Mouse (Mus musculus): Measurements from ENCODE around the gene Tgif2. TPM values are rescaled to one million over a fixed set of nuclear protein-coding genes. Genes with fewer than 3 reads are reported as not detected.

The Tgif2 gene
- polyA plus RNA-seq, 1 experiment, result 19.6 TPM

GRCm38 (mm10) chr2:156888490-156888889, 48.7 kb downstream of the Tgif2 start:
- TF ChIP-seq MAX (IDR thresholded peaks at IDR 0.05), result no peak
- TF ChIP-seq USF1 (IDR thresholded peaks at IDR 0.05; ENCODE audit: low read depth), result no peak
- TF ChIP-seq MYOD1 (IDR thresholded peaks at IDR 0.05; ENCODE audit: control insufficient read depth, insufficient read length, low read depth), result no peak
- no peak for TF ChIP-seq CTCF (IDR thresholded peaks at IDR 0.05; ENCODE audit: control insufficient read depth, insufficient read depth, insufficient read length)
- no peak for TF ChIP-seq CEBPB (IDR thresholded peaks at IDR 0.05; ENCODE audit: low read depth)
- TF ChIP-seq FOSL1 (IDR thresholded peaks at IDR 0.05; ENCODE audit: insufficient read depth, low read length, poor library complexity, severe bottlenecking), result no peak
- no peak for TF ChIP-seq MYOG (IDR thresholded peaks at IDR 0.05; ENCODE audit: control insufficient read depth, extremely low read depth, insufficient read length)

GRCm38 (mm10) chr2:156892240-156892639, 52.4 kb downstream of the Tgif2 start:
- H3K4me3 ChIP-seq (ENCODE audit: insufficient read depth, poor library complexity, severe bottlenecking), result no peak overlapping the region
- no peaks in the 10 kb centered on the region for H3K79me2 ChIP-seq (ENCODE audit: control insufficient read depth, insufficient read depth)
- H3K27me3 ChIP-seq (ENCODE audit: control insufficient read depth, insufficient read depth, insufficient read length), result no peaks in the 10 kb centered on the region
- no peak for TF ChIP-seq CTCF (IDR thresholded peaks at IDR 0.05; ENCODE audit: control insufficient read depth, insufficient read depth, insufficient read length)
- no peak for TF ChIP-seq FOSL1 (IDR thresholded peaks at IDR 0.05; ENCODE audit: insufficient read depth, low read length, poor library complexity, severe bottlenecking)
- TF ChIP-seq CEBPB (IDR thresholded peaks at IDR 0.05; ENCODE audit: low read depth), result no peak
- no peak for TF ChIP-seq MYOG (IDR thresholded peaks at IDR 0.05; ENCODE audit: control insufficient read depth, extremely low read depth, insufficient read length)
- no peak for TF ChIP-seq MAX (IDR thresholded peaks at IDR 0.05)
- no peak for TF ChIP-seq MYOD1 (IDR thresholded peaks at IDR 0.05; ENCODE audit: control insufficient read depth, insufficient read length, low read depth)
- no peak for TF ChIP-seq USF1 (IDR thresholded peaks at IDR 0.05; ENCODE audit: low read depth)
- no peaks in the 10 kb centered on the region for H3K79me3 ChIP-seq (ENCODE audit: low read depth)
- no peaks in the 10 kb centered on the region for H3K36me3 ChIP-seq (ENCODE audit: control insufficient read depth, insufficient read depth)
- H3ac ChIP-seq (ENCODE audit: control insufficient read depth, insufficient read length, low read depth), result no peak overlapping the region

More at GRCm38 (mm10) chr2:156888490-156888889, 48.7 kb downstream of the Tgif2 start:
- H3K36me3 ChIP-seq (ENCODE audit: control insufficient read depth, insufficient read depth), result no peaks in the 10 kb centered on the region
- no peak overlapping the region for H3ac ChIP-seq (ENCODE audit: control insufficient read depth, insufficient read length, low read depth)
- H3K79me2 ChIP-seq (ENCODE audit: control insufficient read depth, insufficient read depth), result no peaks in the 10 kb centered on the region
- H3K4me3 ChIP-seq (ENCODE audit: insufficient read depth, poor library complexity, severe bottlenecking), result no peak overlapping the region
- no peaks in the 10 kb centered on the region for H3K27me3 ChIP-seq (ENCODE audit: control insufficient read depth, insufficient read depth, insufficient read length)
- no peaks in the 10 kb centered on the region for H3K79me3 ChIP-seq (ENCODE audit: low read depth)

GRCm38 (mm10) chr2:156892821-156893220, 53.0 kb downstream of the Tgif2 start:
- no peak for TF ChIP-seq FOSL1 (IDR thresholded peaks at IDR 0.05; ENCODE audit: insufficient read depth, low read length, poor library complexity, severe bottlenecking)
- Histone ChIP-seq H3K27me3 (ENCODE audit: control insufficient read depth, insufficient read depth, insufficient read length) (no peaks in the 10 kb centered on the region), H3K4me3 (ENCODE audit: insufficient read depth, poor library complexity, severe bottlenecking) (no peak overlapping the region), H3K36me3 (ENCODE audit: control insufficient read depth, insufficient read depth) (no peaks in the 10 kb centered on the region), H3ac (ENCODE audit: control insufficient read depth, insufficient read length, low read depth) (no peak overlapping the region), H3K79me3 (ENCODE audit: low read depth) (no peaks in the 10 kb centered on the region), H3K79me2 (ENCODE audit: control insufficient read depth, insufficient read depth) (no peaks in the 10 kb centered on the region)

- no peaks in the 10 kb centered on the region for H3K79me2 ChIP-seq (ENCODE audit: control insufficient read depth, insufficient read depth)
- no peaks in the 10 kb centered on the region for H3K79me3 ChIP-seq (ENCODE audit: low read depth)
- no peak for TF ChIP-seq CEBPB (IDR thresholded peaks at IDR 0.05; ENCODE audit: low read depth)
- no peak for TF ChIP-seq FOSL1 (IDR thresholded peaks at IDR 0.05; ENCODE audit: insufficient read depth, low read length, poor library complexity, severe bottlenecking)
- TF ChIP-seq USF1 (IDR thresholded peaks at IDR 0.05; ENCODE audit: low read depth), result no peak
- TF ChIP-seq MYOD1 (IDR thresholded peaks at IDR 0.05; ENCODE audit: control insufficient read depth, insufficient read length, low read depth), result no peak
- TF ChIP-seq CTCF (IDR thresholded peaks at IDR 0.05; ENCODE audit: control insufficient read depth, insufficient read depth, insufficient read length), result no peak
- no peak for TF ChIP-seq MAX (IDR thresholded peaks at IDR 0.05)
- TF ChIP-seq MYOG (IDR thresholded peaks at IDR 0.05; ENCODE audit: control insufficient read depth, extremely low read depth, insufficient read length), result no peak
- H3K4me3 ChIP-seq (ENCODE audit: insufficient read depth, poor library complexity, severe bottlenecking), result no peak overlapping the region
- no peaks in the 10 kb centered on the region for H3K36me3 ChIP-seq (ENCODE audit: control insufficient read depth, insufficient read depth)
- H3K27me3 ChIP-seq (ENCODE audit: control insufficient read depth, insufficient read depth, insufficient read length), result peaks cover 4% of the 10 kb centered on the region
- no peak overlapping the region for H3ac ChIP-seq (ENCODE audit: control insufficient read depth, insufficient read length, low read depth)
Measured at GRCm38 (mm10) chr2:156894496-156895265, 54.9 kb downstream of the Tgif2 start.

- no peaks in the 10 kb centered on the region for H3K79me2 ChIP-seq (ENCODE audit: control insufficient read depth, insufficient read depth)
- TF ChIP-seq FOSL1 (IDR thresholded peaks at IDR 0.05; ENCODE audit: insufficient read depth, low read length, poor library complexity, severe bottlenecking), result no peak
- no peak for TF ChIP-seq CTCF (IDR thresholded peaks at IDR 0.05; ENCODE audit: control insufficient read depth, insufficient read depth, insufficient read length)
- TF ChIP-seq MYOD1 (IDR thresholded peaks at IDR 0.05; ENCODE audit: control insufficient read depth, insufficient read length, low read depth), result no peak
- TF ChIP-seq MYOG (IDR thresholded peaks at IDR 0.05; ENCODE audit: control insufficient read depth, extremely low read depth, insufficient read length), result no peak
- no peak for TF ChIP-seq MAX (IDR thresholded peaks at IDR 0.05)
- no peak for TF ChIP-seq CEBPB (IDR thresholded peaks at IDR 0.05; ENCODE audit: low read depth)
- no peak for TF ChIP-seq USF1 (IDR thresholded peaks at IDR 0.05; ENCODE audit: low read depth)
- H3K4me3 ChIP-seq (ENCODE audit: insufficient read depth, poor library complexity, severe bottlenecking), result no peak overlapping the region
- H3K27me3 ChIP-seq (ENCODE audit: control insufficient read depth, insufficient read depth, insufficient read length), result peaks cover 4% of the 10 kb centered on the region
- no peak overlapping the region for H3ac ChIP-seq (ENCODE audit: control insufficient read depth, insufficient read length, low read depth)
- no peaks in the 10 kb centered on the region for H3K36me3 ChIP-seq (ENCODE audit: control insufficient read depth, insufficient read depth)
- H3K79me3 ChIP-seq (ENCODE audit: low read depth), result no peaks in the 10 kb centered on the region
Measured at GRCm38 (mm10) chr2:156896384-156896914, 56.6 kb downstream of the Tgif2 start.
